Mouse (Mus musculus) intestine, embryonic 15.5 days (tissue): ENCODE measurements around the gene Dnajc4. TPM values are rescaled to one million over a fixed set of nuclear protein-coding genes. Genes with fewer than 3 reads are reported as not detected.

Source experiments
- ATAC-seq: fragments of 200-750 bp; cut with Nextera tagmentation; 2 replicates; pipeline ENCODE4 v1.8.0; 2017; ENCODE audit warnings: moderate TSS enrichment, moderate library complexity
- H3K27ac ChIP-seq: fragments of 300-500 bp; sonication (generic); 2 replicates; pipeline ENCODE4 v1.5.1; 2015; ENCODE audit warnings: mild to moderate bottlenecking, inconsistent platforms
- H3K27me3 ChIP-seq: fragments of 300-500 bp; sonication (generic); replicated peaks from 2 replicates; pipeline ENCODE4 v1.6.1; 2015; ENCODE audit warnings: inconsistent platforms
- H3K36me3 ChIP-seq: fragments of 300-500 bp; sonication (generic); 2 replicates; pipeline ENCODE4 v1.6.1; 2015; ENCODE audit warnings: inconsistent platforms
- H3K4me1 ChIP-seq: fragments of 300-500 bp; sonication (generic); replicated peaks from 2 replicates; pipeline ENCODE4 v1.6.1; 2015; ENCODE audit warnings: inconsistent platforms
- H3K4me2 ChIP-seq: fragments of 300-500 bp; sonication (generic); replicated peaks from 2 replicates; pipeline ENCODE4 v1.6.1; 2015; ENCODE audit warnings: mild to moderate bottlenecking, inconsistent platforms
- H3K4me3 ChIP-seq: fragments of 300-500 bp; sonication (generic); replicated peaks from 2 replicates; pipeline ENCODE4 v1.5.1; 2015; ENCODE audit warnings: inconsistent platforms
- H3K9ac ChIP-seq: fragments of 300-500 bp; sonication (generic); 2 replicates; pipeline ENCODE4 v1.6.1; 2015; ENCODE audit warnings: inconsistent platforms
- H3K9me3 ChIP-seq: fragments of 300-500 bp; sonication (generic); 2 replicates; pipeline ENCODE4 v1.6.1; 2016; ENCODE audit warnings: inconsistent platforms
- WGBS: fragments of 180-500 bp; shearing (Covaris S2); methylation state at CpG from one replicate; pipeline ENCODE4 v1.1.7; 2015; 5-methylcytosine and 5-hydroxymethylcytosine counted together
- polyA plus RNA-seq: library from polyadenylated mRNA; unstranded; fragments of >200 nt; fragmentation: Nextera tagmentation; extraction: Ambion mirVana; gene quantifications from 2 replicates; pipeline ENCODE4 v1.2.1, GENCODE M21; 2015

Gene Dnajc4
- polyA plus RNA-seq, 1 experiment from 2014 or later = 22.7 TPM

- 81% methylated on average over 5 of the region's 5 CpGs for WGBS
- Histone ChIP-seq H3K9me3 (no peaks in the 10 kb centered on the region), H3K9ac (peak overlapping the region; percentile 31; the same call in 1 of the 2 replicates), H3K27ac (peak overlapping the region; percentile 97), H3K4me1 (peaks cover 36% of the 10 kb centered on the region), H3K27me3 (no peaks in the 10 kb centered on the region), H3K4me3 (peak overlapping the region; percentile 55; the same call in 1 of the 2 replicates), H3K4me2 (peak overlapping the region; percentile 88), H3K36me3 (peaks cover 6% of the 10 kb centered on the region)
- ATAC-seq = no peak
Measured at GRCm38 (mm10) chr19:6949532-6949931, 42.8 kb downstream of the Dnajc4 start.

- no peak overlapping the region for H3K9ac ChIP-seq
- H3K4me1 ChIP-seq = peaks cover 34% of the 10 kb centered on the region
- H3K27me3 ChIP-seq = no peaks in the 10 kb centered on the region
- no peaks in the 10 kb centered on the region; the same call in 1 of the 2 replicates for H3K36me3 ChIP-seq
- no peaks in the 10 kb centered on the region for H3K9me3 ChIP-seq
- no peak for ATAC-seq
- H3K27ac ChIP-seq = no peak overlapping the region
- H3K4me3 ChIP-seq = no peak overlapping the region
- WGBS = 83% methylated on average over 4 of the region's 4 CpGs
- no peak overlapping the region for H3K4me2 ChIP-seq
Measured at GRCm38 (mm10) chr19:6948186-6948585, 44.2 kb downstream of the Dnajc4 start.

GRCm38 (mm10) chr19:6947742-6948141 lies 44.6 kb downstream of the Dnajc4 start:
- WGBS = 56% methylated on average over 4 of the region's 4 CpGs
- ATAC-seq = no peak
- no peaks in the 10 kb centered on the region; the same call in 1 of the 2 replicates for H3K36me3 ChIP-seq

GRCm38 (mm10) chr19:6943709-6944108 lies 48.7 kb downstream of the Dnajc4 start:
- Histone ChIP-seq H3K4me3 (no peak overlapping the region), H3K4me2 (no peak overlapping the region), H3K36me3 (no peaks in the 10 kb centered on the region), H3K27me3 (no peaks in the 10 kb centered on the region), H3K9ac (no peak overlapping the region), H3K4me1 (peaks cover 22% of the 10 kb centered on the region), H3K27ac (no peak overlapping the region), H3K9me3 (no peaks in the 10 kb centered on the region)
- no peak for ATAC-seq
- 91% methylated on average over 6 of the region's 6 CpGs for WGBS

More at GRCm38 (mm10) chr19:6947742-6948141, 44.6 kb downstream of the Dnajc4 start:
- no peak overlapping the region for H3K27ac ChIP-seq
- H3K4me3 ChIP-seq = no peak overlapping the region
- peaks cover 32% of the 10 kb centered on the region for H3K4me1 ChIP-seq
- H3K9me3 ChIP-seq = no peaks in the 10 kb centered on the region
- no peak overlapping the region for H3K4me2 ChIP-seq
- no peak overlapping the region for H3K9ac ChIP-seq
- no peaks in the 10 kb centered on the region for H3K27me3 ChIP-seq

- Histone ChIP-seq H3K36me3 (no peaks in the 10 kb centered on the region), H3K4me3 (peak overlapping the region; percentile 78), H3K4me2 (peak overlapping the region; percentile 95), H3K27me3 (no peaks in the 10 kb centered on the region), H3K4me1 (peaks cover 26% of the 10 kb centered on the region), H3K9ac (peak overlapping the region; percentile 90), H3K27ac (peak overlapping the region; percentile 96), H3K9me3 (no peaks in the 10 kb centered on the region)
- ATAC-seq = peak; percentile 2; the same call in 1 of the 2 replicates
- 20% methylated on average over 5 of the region's 5 CpGs for WGBS
Measured at GRCm38 (mm10) chr19:6942764-6943163, 49.6 kb downstream of the Dnajc4 start.

GRCm38 (mm10) chr19:6942249-6942691 lies 50.1 kb downstream of the Dnajc4 start, which contains the start of gene Gpr137:
TSS of gene Gpr137 (minus strand) at chr19:6942480.
- Histone ChIP-seq H3K4me3 (peak within 1 kb of the TSS; percentile 78), H3K9me3 (no peaks in the 10 kb centered on the region), H3K27me3 (no peaks in the 10 kb centered on the region), H3K36me3 (no peaks in the 10 kb centered on the region), H3K9ac (peak within 1 kb of the TSS; percentile 90), H3K4me1 (peaks cover 26% of the 10 kb centered on the region), H3K4me2 (peak within 1 kb of the TSS; percentile 95), H3K27ac (peak within 1 kb of the TSS; percentile 96)
- ATAC-seq = peak; percentile 93
- 0% methylated on average over 27 of the region's 27 CpGs for WGBS

GRCm38 (mm10) chr19:6941372-6942248 lies 50.8 kb downstream of the Dnajc4 start, which contains the start of gene Bad:
TSS of gene Bad (plus strand) at chr19:6941861.
- H3K4me1 ChIP-seq = peaks cover 26% of the 10 kb centered on the region
- H3K36me3 ChIP-seq = no peaks in the 10 kb centered on the region
- WGBS = under 1% methylated on average over 83 of the region's 83 CpGs
- H3K4me3 ChIP-seq = peak within 1 kb of the TSS; percentile 78
- peak; percentile 88 for ATAC-seq
- H3K9ac ChIP-seq = peak within 1 kb of the TSS; percentile 90
- H3K27me3 ChIP-seq = no peaks in the 10 kb centered on the region
- H3K4me2 ChIP-seq = peak within 1 kb of the TSS; percentile 95
- H3K9me3 ChIP-seq = no peaks in the 10 kb centered on the region
- H3K27ac ChIP-seq = peak within 1 kb of the TSS; percentile 96

GRCm38 (mm10) chr19:6940396-6941351 lies 51.7 kb downstream of the Dnajc4 start:
- no peaks in the 10 kb centered on the region for H3K36me3 ChIP-seq
- H3K27me3 ChIP-seq = peaks cover 6% of the 10 kb centered on the region; the same call in 1 of the 2 replicates
- peak overlapping the region; percentile 90 for H3K9ac ChIP-seq
- H3K4me2 ChIP-seq = peak overlapping the region; percentile 95
- WGBS = 19% methylated on average over 29 of the region's 29 CpGs
- H3K27ac ChIP-seq = peak overlapping the region; percentile 55; the same call in 1 of the 2 replicates
- no peaks in the 10 kb centered on the region for H3K9me3 ChIP-seq
- ATAC-seq = 0 out of 2 replicates have a peak, but pooled peaks have one; percentile 3
- peak overlapping the region; percentile 78 for H3K4me3 ChIP-seq
- peaks cover 26% of the 10 kb centered on the region for H3K4me1 ChIP-seq

GRCm38 (mm10) chr19:6939106-6940002 lies 53.0 kb downstream of the Dnajc4 start:
- Histone ChIP-seq H3K4me3 (no peak overlapping the region), H3K9ac (no peak overlapping the region), H3K4me1 (peaks cover 28% of the 10 kb centered on the region), H3K4me2 (no peak overlapping the region), H3K27me3 (peaks cover 17% of the 10 kb centered on the region), H3K9me3 (no peaks in the 10 kb centered on the region), H3K36me3 (no peaks in the 10 kb centered on the region), H3K27ac (no peak overlapping the region)
- ATAC-seq = no peak
- WGBS = 91% methylated on average over 20 of the region's 20 CpGs
